Comparison of ENCODE assay signal across 7 mouse cellular contexts in the genomic region with DNA sequence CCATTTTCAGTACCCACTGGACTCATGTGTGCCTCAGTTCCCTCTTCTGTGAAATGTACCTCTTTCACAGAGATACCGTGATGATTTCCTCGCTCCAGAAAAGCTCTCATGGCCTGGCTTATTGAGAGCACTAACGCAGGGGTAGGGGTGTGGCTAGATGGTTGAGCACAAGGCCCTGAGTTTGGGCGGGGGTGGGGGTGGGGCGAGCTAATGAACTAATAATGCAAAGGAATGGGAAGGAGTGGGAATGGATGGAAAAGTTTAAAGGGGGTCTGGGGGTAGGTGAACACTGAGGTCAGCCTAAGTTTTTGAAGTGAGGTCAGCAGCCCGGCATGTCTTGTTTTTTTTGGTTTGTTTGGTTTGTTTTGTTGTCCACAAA.
A peak's percentile ranks its signal among the peaks of the same experiment; 100 is the strongest.
DNase-seq lines count a peak whose midpoint lies in the region; ATAC-seq and TF ChIP-seq lines count a peak whose summit lies in the region.

No protein-coding gene starts in this region.

- H3K27me3 ChIP-seq in testis, adult 2 months (ENCODE audit: control insufficient read depth, insufficient read depth, low read length), result no peaks in the 10 kb centered on the region
- no peaks in the 10 kb centered on the region for H3K27me3 ChIP-seq in forebrain, embryonic 16.5 days (replicated peaks; ENCODE audit: control insufficient read depth, insufficient read depth, low read length)
- peaks cover 15% of the 10 kb centered on the region for H3K27me3 ChIP-seq in liver, embryonic 16.5 days (ENCODE audit: control insufficient read depth, insufficient read depth, low read depth, low read length)
- no peaks in the 10 kb centered on the region; the same call in 1 of the 2 replicates for H3K27me3 ChIP-seq in thymus, adult 2 months (ENCODE audit: control insufficient read depth, insufficient read depth, low read length)

- H3K9me3 ChIP-seq in forebrain, embryonic 16.5 days (ENCODE audit: control insufficient read depth, low read length), result 0 out of 2 replicates have a peak, but pooled peaks cover 2% of the 10 kb centered on the region
- no peaks in the 10 kb centered on the region for H3K9me3 ChIP-seq in liver, embryonic 16.5 days (replicated peaks; ENCODE audit: control insufficient read depth, low read length)

- TF ChIP-seq CTCF in testis, adult 2 months (IDR thresholded peaks at IDR 0.05; ENCODE audit: control insufficient read depth, insufficient read depth, insufficient replicate concordance, low read depth, low read length), result no peak
- TF ChIP-seq CTCF in thymus, adult 2 months (IDR thresholded peaks at IDR 0.05; ENCODE audit: borderline replicate concordance, control insufficient read depth, extremely low read depth, insufficient read depth, low read length, poor library complexity), result no peak

- peak; percentile 53 for ATAC-seq in forebrain, embryonic 16.5 days
- no peak for ATAC-seq in liver, embryonic 16.5 days (ENCODE audit: low read depth)

- TF ChIP-seq POLR2A in testis, adult 2 months (IDR thresholded peaks at IDR 0.05; ENCODE audit: control insufficient read depth, low read depth, low read length), result no peak
- no peak for TF ChIP-seq POLR2A in thymus, adult 2 months (IDR thresholded peaks at IDR 0.05; ENCODE audit: control insufficient read depth, extremely low read depth, insufficient read depth, low read length, poor library complexity)

- peak overlapping the region; percentile 70 for H3K9ac ChIP-seq in forebrain, embryonic 16.5 days (replicated peaks; ENCODE audit: low read depth, low read length)
- no peak overlapping the region for H3K9ac ChIP-seq in liver, embryonic 16.5 days (ENCODE audit: low read depth, low read length)

- peak overlapping the region; percentile 89 for H3K4me2 ChIP-seq in forebrain, embryonic 16.5 days (ENCODE audit: low read length)
- peak overlapping the region; percentile 66 for H3K4me2 ChIP-seq in liver, embryonic 16.5 days (ENCODE audit: low read depth, low read length)

- H3K4me1 ChIP-seq in testis, adult 2 months (ENCODE audit: control insufficient read depth, insufficient read depth, low read length), result peaks cover 2% of the 10 kb centered on the region; the same call in 1 of the 2 replicates
- peaks cover 14% of the 10 kb centered on the region for H3K4me1 ChIP-seq in forebrain, embryonic 16.5 days (replicated peaks; ENCODE audit: control insufficient read depth, insufficient read depth, low read length)
- no peaks in the 10 kb centered on the region for H3K4me1 ChIP-seq in liver, embryonic 16.5 days (ENCODE audit: control insufficient read depth, low read depth, low read length)
- no peaks in the 10 kb centered on the region for H3K4me1 ChIP-seq in thymus, adult 2 months (replicated peaks; ENCODE audit: control insufficient read depth, insufficient read depth, low read length)

- no peak for DNase-seq in testis, postnatal 14 days (ENCODE audit: low spot score)
- DNase-seq in thymus, adult 2 months, result no peak
- no peak for DNase-seq in cerebellum, adult 8-10 months
- no peak for DNase-seq in layer of hippocampus, adult 11-12 months (ENCODE audit: low spot score)

- 3% methylated on average over 6 of the region's 6 CpGs for WGBS in forebrain, embryonic 16.5 days
- WGBS in liver, embryonic 16.5 days (ENCODE audit: insufficient replicate concordance), result 10% methylated on average over 6 of the region's 6 CpGs
- WGBS in thymus, adult 2 months, result 54% methylated on average over 6 of the region's 6 CpGs

- no peaks in the 10 kb centered on the region for H3K36me3 ChIP-seq in testis, adult 2 months (ENCODE audit: control insufficient read depth, insufficient read depth, low read length)
- no peaks in the 10 kb centered on the region for H3K36me3 ChIP-seq in forebrain, embryonic 16.5 days (ENCODE audit: control insufficient read depth, insufficient read depth)
- H3K36me3 ChIP-seq in liver, embryonic 16.5 days (ENCODE audit: control insufficient read depth, insufficient read depth), result no peaks in the 10 kb centered on the region
- H3K36me3 ChIP-seq in thymus, adult 2 months (ENCODE audit: control insufficient read depth, insufficient read depth, low read length), result no peaks in the 10 kb centered on the region

- peak overlapping the region; percentile 44; the same call in 1 of the 2 replicates for H3K4me3 ChIP-seq in testis, adult 2 months (ENCODE audit: control insufficient read depth, low read depth, low read length)
- H3K4me3 ChIP-seq in forebrain, embryonic 16.5 days (replicated peaks; ENCODE audit: low read length), result peak overlapping the region; percentile 55
- peak overlapping the region; percentile 35 for H3K4me3 ChIP-seq in liver, embryonic 16.5 days (ENCODE audit: low read depth, low read length)
- H3K4me3 ChIP-seq in thymus, adult 2 months (ENCODE audit: control insufficient read depth, insufficient read depth, low read length), result no peak overlapping the region

- no peak overlapping the region for H3K27ac ChIP-seq in testis, adult 2 months (ENCODE audit: control insufficient read depth, insufficient read depth, low read depth, low read length)
- H3K27ac ChIP-seq in forebrain, embryonic 16.5 days (ENCODE audit: low read length), result no peak overlapping the region
- H3K27ac ChIP-seq in liver, embryonic 16.5 days (ENCODE audit: low read length), result no peak overlapping the region
- H3K27ac ChIP-seq in thymus, adult 2 months (ENCODE audit: control insufficient read depth, insufficient read depth, low read length), result no peak overlapping the region
